Mouse (Mus musculus) CH12.LX (cell line): ENCODE results near the gene Slc16a12. TPM values are rescaled to one million over a fixed set of nuclear protein-coding genes. Genes with fewer than 3 reads are reported as not detected.

ENCODE experiments used
- DNase-seq: peaks from one replicate; pipeline ENCODE4 v3.0.0-alpha.2; 2013; ENCODE audit errors: extremely low read depth
- H3K27ac ChIP-seq: 2 replicates; pipeline ENCODE4 v1.5.1; 2012; ENCODE audit warnings: low read depth, mild to moderate bottlenecking, control low read depth, moderate library complexity; ENCODE audit not compliant: insufficient read depth
- H3K27me3 ChIP-seq: replicated peaks from 2 replicates; pipeline ENCODE3; 2012; ENCODE audit warnings: inconsistent platforms
- H3K36me3 ChIP-seq, 2 experiments: replicated peaks in 1 of 2; 2 replicates each; pipeline versions ENCODE3 to v1.6.1; 2012; ENCODE audit warnings: inconsistent platforms in 1 of 2, low read length in 1 of 2, mild to moderate bottlenecking in 1 of 2, mixed read lengths in 1 of 2, moderate library complexity in 1 of 2; ENCODE audit not compliant: control insufficient read depth in 1 of 2, insufficient read depth in 1 of 2
- H3K4me1 ChIP-seq, 2 experiments: 2 replicates each; pipeline ENCODE4 v1.6.1; 2012; ENCODE audit warnings: inconsistent platforms in 1 of 2, moderate library complexity in 1 of 2; ENCODE audit not compliant: insufficient read depth in 2 of 2, control insufficient read depth in 1 of 2
- H3K4me2 ChIP-seq: 2 replicates; pipeline ENCODE4 v1.6.1; 2012; ENCODE audit warnings: low read depth, mild to moderate bottlenecking, control low read depth; ENCODE audit not compliant: poor library complexity, insufficient read depth, severe bottlenecking
- H3K4me3 ChIP-seq, 3 experiments: fragments of 150-350 bp in 1 of 3; sonication (generic) in 1 of 3; replicated peaks in 1 of 3; 2 replicates each; pipeline versions ENCODE3 to v1.5.1; 2011 to 2012; ENCODE audit warnings: low read depth in 2 of 3, low read length in 2 of 3, mild to moderate bottlenecking in 2 of 3, moderate library complexity in 2 of 3, control low read depth in 1 of 3, improper control_type of control experiment in 1 of 3, inconsistent platforms in 1 of 3, mixed read lengths in 1 of 3; ENCODE audit not compliant: poor library complexity in 1 of 3
- H3K79me2 ChIP-seq: replicated peaks from 2 replicates; pipeline ENCODE4 v1.6.1; 2012; ENCODE audit warnings: mild to moderate bottlenecking, moderate library complexity; ENCODE audit not compliant: control insufficient read depth, poor library complexity, insufficient read depth, severe bottlenecking; ENCODE audit errors: extremely low read depth
- H3K9ac ChIP-seq: 2 replicates; pipeline ENCODE4 v1.6.1; 2012; ENCODE audit warnings: low read depth, mild to moderate bottlenecking, control low read depth, moderate library complexity; ENCODE audit not compliant: insufficient read depth
- H3K9me3 ChIP-seq: replicated peaks from 2 replicates; pipeline ENCODE3; 2012; ENCODE audit warnings: low read length, inconsistent platforms, mixed read lengths
- CTCF ChIP-seq, 2 experiments: IDR thresholded peaks in 1 of 2; conservative IDR thresholded peaks in 1 of 2; 2 replicates each; pipeline ENCODE4 v1.5.1; 2011 to 2012; ENCODE audit warnings: low read depth in 2 of 2, low read length in 2 of 2, improper control_type of control experiment in 1 of 2, inconsistent platforms in 1 of 2, mild to moderate bottlenecking in 1 of 2, moderate library complexity in 1 of 2
- ETS1 ChIP-seq: conservative IDR thresholded peaks from 2 replicates; pipeline ENCODE4 v1.6.1; 2012; ENCODE audit warnings: low read depth, mild to moderate bottlenecking, inconsistent platforms, low read length, improper control_type of control experiment, moderate library complexity
- JUN ChIP-seq: IDR thresholded peaks from 2 replicates; pipeline ENCODE4 v1.6.1; 2011; ENCODE audit warnings: low read depth, mild to moderate bottlenecking, low read length, improper control_type of control experiment, moderate library complexity; ENCODE audit not compliant: insufficient read depth
- RAD21 ChIP-seq: IDR thresholded peaks from 2 replicates; pipeline ENCODE4 v1.6.1; 2011; ENCODE audit warnings: low read depth, mild to moderate bottlenecking, low read length, improper control_type of control experiment, moderate library complexity
- SIN3A ChIP-seq: IDR thresholded peaks from 2 replicates; pipeline ENCODE4 v1.6.1; 2012; ENCODE audit warnings: low read length, improper control_type of control experiment, inconsistent platforms
- SMC3 ChIP-seq: IDR thresholded peaks from 2 replicates; pipeline ENCODE4 v1.6.1; 2011; ENCODE audit warnings: low read depth, low read length, improper control_type of control experiment
- UBTF ChIP-seq: IDR thresholded peaks from 2 replicates; pipeline ENCODE4 v1.6.1; 2012; ENCODE audit warnings: low read depth, mild to moderate bottlenecking, inconsistent platforms, low read length, improper control_type of control experiment, moderate library complexity
- USF1 ChIP-seq: IDR thresholded peaks from 2 replicates; pipeline ENCODE4 v1.6.1; 2014; ENCODE audit warnings: low read depth, mild to moderate bottlenecking, inconsistent platforms, low read length, improper control_type of control experiment
- dilution Hi-C: fragments of 300-500 bp; cut with MboI; formaldehyde crosslinking; loops from 2 replicates; pipeline ENCODE4 v1.14.3; 2020; ENCODE audit warnings: low sequenced_read_pairs; ENCODE audit not compliant: extremely low pct_unique_long_range_greater_than_20kb, extremely low pct_ligation_motif_present
- in situ Hi-C: fragments of 300-500 bp; cut with MboI; formaldehyde crosslinking; loops from 3 replicates; pipeline ENCODE4 v1.14.3; 2019; ENCODE audit warnings: low sequenced_read_pairs, low pct_ligation_motif_present, low pct_unique_long_range_greater_than_20kb, mixed read lengths
- polyA plus RNA-seq: library from polyadenylated mRNA; unstranded; fragments of >175 nt; gene quantifications from 2 replicates; pipeline ENCODE4 v1.2.1, GENCODE M21; 2012; ENCODE audit warnings: low read depth; ENCODE audit not compliant: insufficient read length
- total RNA-seq, 2 experiments: library from RNA; depleted of rRNA; stranded (reverse); fragments of 300-350 nt in 1 of 2; fragments of >200 nt in 1 of 2; gene quantifications; 2 replicates each; pipeline ENCODE4 v1.2.3; 2012 to 2014

The Slc16a12 gene
- total and polyA plus RNA-seq, 3 experiments = 0.08 TPM; not detected in 1

- dilution Hi-C loops = no loop called here
Measured at GRCm38 (mm10) chr19:34685530-34685929, 61.6 kb downstream of the Slc16a12 start.

GRCm38 (mm10) chr19:34684857-34685256, 62.2 kb downstream of the Slc16a12 start:
- Histone ChIP-seq H3K27me3 (no peaks in the 10 kb centered on the region), H3K36me3 (no peaks in the 10 kb centered on the region), H3K4me1 (no peaks in the 10 kb centered on the region), H3K4me3 (no peak overlapping the region), H3K4me2 (no peak overlapping the region), H3K27ac (no peak overlapping the region), H3K79me2 (no peaks in the 10 kb centered on the region), H3K9me3 (no peaks in the 10 kb centered on the region), H3K9ac (no peak overlapping the region)
- in situ Hi-C loops = loop anchor here (10.0 kb wide), 1 partner anchor 70 kb away; no protein-coding TSS in a partner anchor
- dilution Hi-C loops = no loop called here
- no peak for TF ChIP-seq SIN3A
- TF ChIP-seq RAD21 = peak; percentile 67
- TF ChIP-seq SMC3 = peak; percentile 88
- TF ChIP-seq CTCF (conservative IDR thresholded peaks at IDR 0.05 in 1 of 2, IDR thresholded peaks at IDR 0.05 in 1 of 2; ENCODE audit: low read depth in 2 of 2, low read length in 2 of 2) = peak; percentile 39 to 81; a peak in 3 of 4 replicates
- DNase-seq = peak; percentile 58

More at GRCm38 (mm10) chr19:34685530-34685929, 61.6 kb downstream of the Slc16a12 start:
- Histone ChIP-seq H3K4me2 (no peak overlapping the region), H3K27me3 (no peaks in the 10 kb centered on the region), H3K79me2 (no peaks in the 10 kb centered on the region), H3K36me3 (no peaks in the 10 kb centered on the region), H3K4me1 (peaks cover 0 to 3% of the 10 kb centered on the region in 2 experiments; a peak in 1 of 4 replicates), H3K27ac (no peak overlapping the region), H3K9ac (no peak overlapping the region), H3K4me3 (no peak overlapping the region), H3K9me3 (no peaks in the 10 kb centered on the region)
- in situ Hi-C loops = loop anchor here (10.0 kb wide), 1 partner anchor 69 kb away; no protein-coding TSS in a partner anchor
- TF ChIP-seq ETS1 (no peak), JUN (no peak)
- no peak for DNase-seq

GRCm38 (mm10) chr19:34678428-34678827, 68.7 kb downstream of the Slc16a12 start:
- no peaks in the 10 kb centered on the region for H3K4me1 ChIP-seq
- H3K9me3 ChIP-seq = no peaks in the 10 kb centered on the region
- no peak for TF ChIP-seq USF1
- no peak for TF ChIP-seq UBTF
- TF ChIP-seq RAD21 = no peak
- H3K27me3 ChIP-seq = no peaks in the 10 kb centered on the region
- H3K4me3 ChIP-seq = no peak overlapping the region
- no peak overlapping the region for H3K9ac ChIP-seq
- dilution Hi-C loops = no loop called here
- in situ Hi-C loops = no loop called here
- no peak overlapping the region for H3K27ac ChIP-seq
- no peak overlapping the region for H3K4me2 ChIP-seq
- H3K79me2 ChIP-seq = no peaks in the 10 kb centered on the region
- DNase-seq = no peak
- H3K36me3 ChIP-seq = no peaks in the 10 kb centered on the region
